Mouse (Mus musculus): ENCODE measurements around the gene Hibadh. TPM values are rescaled to one million over a fixed set of nuclear protein-coding genes. Genes with fewer than 3 reads are reported as not detected.
A peak's percentile ranks its signal among the peaks of the same experiment; 100 is the strongest.

Hibadh gene
- total RNA-seq, 2 experiments from 2014 or later: 34.8 to 38.6 TPM

- intact Hi-C loops (cut with DNase I): no loop called here
These were observed 126.2 kb downstream of the Hibadh start for GRCm38 (mm10) chr6:52513876-52514405.

GRCm38 (mm10) chr6:52508789-52509188, 131.4 kb downstream of the Hibadh start:
- DNase-seq (ENCODE audit: extremely low spot score in 1 of 2, low spot score in 2 of 2): no peak

More at GRCm38 (mm10) chr6:52513876-52514405, 126.2 kb downstream of the Hibadh start:
- DNase-seq (ENCODE audit: extremely low spot score in 1 of 2, low spot score in 2 of 2): no peak

DNA sequence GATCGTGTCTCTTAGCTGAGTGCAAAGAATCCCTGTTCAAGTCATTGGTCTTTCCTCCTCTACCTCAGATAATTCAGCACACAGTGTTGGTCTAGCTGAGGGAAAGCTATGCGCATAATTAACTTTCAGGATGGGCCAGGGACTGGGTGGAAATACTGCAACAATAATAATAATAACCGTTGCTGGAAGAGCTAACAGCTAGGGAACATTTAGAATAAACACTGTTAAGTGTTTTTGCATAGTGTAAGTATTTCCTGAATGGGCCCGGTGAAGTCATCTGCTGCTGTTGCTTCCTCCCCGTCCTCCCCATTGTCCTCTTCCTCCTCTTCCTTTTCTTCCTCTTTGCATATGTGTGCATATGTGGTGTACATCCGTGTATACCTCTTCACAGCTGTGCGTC, 132.2 kb downstream of the Hibadh start:
- intact Hi-C loops (cut with DNase I): no loop called here

More at GRCm38 (mm10) chr6:52508789-52509188, 131.4 kb downstream of the Hibadh start:
- intact Hi-C loops (cut with DNase I): no loop called here

DNA sequence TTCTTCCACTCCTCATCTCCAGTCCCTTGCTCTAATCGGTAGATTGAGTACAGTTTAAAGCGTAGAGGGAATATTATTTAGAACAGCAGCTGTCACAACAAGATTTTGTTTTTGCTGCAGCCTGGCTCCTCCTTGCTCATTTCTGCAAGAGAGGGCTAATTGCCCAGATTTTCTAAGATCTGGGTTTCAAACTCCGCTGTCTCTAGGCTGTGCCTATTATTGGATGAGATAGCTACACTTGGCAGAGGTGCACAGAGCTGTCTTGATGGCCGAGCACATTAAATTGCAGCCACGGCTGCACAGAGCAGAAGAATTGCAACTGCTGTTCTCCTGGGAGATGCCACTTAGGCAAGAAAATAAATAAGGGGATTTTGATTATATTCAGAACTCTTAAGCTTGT, 133.0 kb downstream of the Hibadh start:
- intact Hi-C loops (cut with DNase I): no loop called here
- DNase-seq (ENCODE audit: extremely low spot score in 1 of 2, low spot score in 2 of 2): peak in 1 of 2 experiments; percentile 10

More for the DNA sequence above, 132.2 kb downstream of the Hibadh start:
- no peak for DNase-seq (ENCODE audit: extremely low spot score in 1 of 2, low spot score in 2 of 2)

GRCm38 (mm10) chr6:52505777-52506755, 134.1 kb downstream of the Hibadh start:
- DNase-seq (ENCODE audit: extremely low spot score in 1 of 2, low spot score in 2 of 2): no peak
- intact Hi-C loops (cut with DNase I): no loop called here

DNA sequence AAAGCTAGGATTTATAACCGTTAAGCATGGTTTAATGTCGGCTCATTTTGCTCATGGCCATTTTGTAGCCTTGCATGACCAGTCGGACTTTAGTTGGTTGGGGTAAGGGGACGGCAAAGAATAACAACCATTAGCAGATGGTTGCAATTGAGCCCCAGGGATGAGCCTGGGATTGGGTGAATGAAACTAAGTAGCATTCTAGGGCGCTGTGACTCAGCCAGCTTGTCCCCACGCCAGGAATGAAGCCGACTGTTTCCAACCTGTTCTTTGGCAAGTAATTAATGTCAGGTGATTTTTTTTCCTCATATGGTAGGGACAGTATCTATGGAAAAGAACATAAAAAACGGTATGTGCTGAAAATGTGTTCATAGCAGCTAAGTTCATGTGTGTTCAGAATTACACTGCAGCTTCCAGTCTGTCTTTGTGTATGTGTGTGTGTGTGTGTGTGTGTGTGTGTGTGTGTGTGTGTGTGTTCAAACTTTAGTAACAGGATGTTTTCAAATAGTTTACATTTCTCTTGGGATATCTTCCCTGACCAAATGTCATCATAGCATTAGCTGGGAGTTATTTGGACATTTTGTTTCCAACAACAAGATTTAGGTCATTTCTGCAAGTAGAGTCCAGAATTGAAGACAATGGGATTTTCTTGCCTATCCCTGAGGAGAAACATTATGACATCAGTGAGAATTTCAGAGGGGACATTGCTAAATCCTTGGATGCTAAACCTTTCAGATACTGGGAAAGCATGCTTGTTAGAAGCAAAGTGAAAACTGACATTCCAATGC, 135.3 kb downstream of the Hibadh start:
- intact Hi-C loops (cut with DNase I): no loop called here
- DNase-seq (ENCODE audit: extremely low spot score in 1 of 2, low spot score in 2 of 2): no peak

- intact Hi-C loops (cut with DNase I): no loop called here
- no peak for DNase-seq (ENCODE audit: extremely low spot score in 1 of 2, low spot score in 2 of 2)
These were observed 137.2 kb downstream of the Hibadh start for GRCm38 (mm10) chr6:52502986-52503385.

GRCm38 (mm10) chr6:52501479-52501878, 138.7 kb downstream of the Hibadh start:
- intact Hi-C loops (cut with DNase I): no loop called here
- no peak for DNase-seq (ENCODE audit: extremely low spot score in 1 of 2, low spot score in 2 of 2)

Other genes starting within 250 kb of the Hibadh start
- gene Tax1bp1, start 73.3 kb upstream of the Hibadh start, total RNA-seq (2021): 100 to 1,000 TPM; 108 to 119 TPM